Mouse (Mus musculus) cortical plate, adult 2 months (tissue): ENCODE measurements around the gene Syne3.

Experiments used
- CTCF ChIP-seq: fragments of 200-500 bp; IDR thresholded peaks from 2 replicates; pipeline ENCODE4 v1.5.1; 2011; ENCODE audit warnings: mild to moderate bottlenecking, control low read depth, low read length; ENCODE audit not compliant: insufficient read depth; ENCODE audit errors: extremely low read depth
- POLR2A ChIP-seq: fragments of 200-500 bp; IDR thresholded peaks from 2 replicates; pipeline ENCODE4 v1.6.1; 2011; ENCODE audit warnings: mild to moderate bottlenecking, low read length, control low read depth; ENCODE audit not compliant: insufficient read depth; ENCODE audit errors: extremely low read depth

DNA sequence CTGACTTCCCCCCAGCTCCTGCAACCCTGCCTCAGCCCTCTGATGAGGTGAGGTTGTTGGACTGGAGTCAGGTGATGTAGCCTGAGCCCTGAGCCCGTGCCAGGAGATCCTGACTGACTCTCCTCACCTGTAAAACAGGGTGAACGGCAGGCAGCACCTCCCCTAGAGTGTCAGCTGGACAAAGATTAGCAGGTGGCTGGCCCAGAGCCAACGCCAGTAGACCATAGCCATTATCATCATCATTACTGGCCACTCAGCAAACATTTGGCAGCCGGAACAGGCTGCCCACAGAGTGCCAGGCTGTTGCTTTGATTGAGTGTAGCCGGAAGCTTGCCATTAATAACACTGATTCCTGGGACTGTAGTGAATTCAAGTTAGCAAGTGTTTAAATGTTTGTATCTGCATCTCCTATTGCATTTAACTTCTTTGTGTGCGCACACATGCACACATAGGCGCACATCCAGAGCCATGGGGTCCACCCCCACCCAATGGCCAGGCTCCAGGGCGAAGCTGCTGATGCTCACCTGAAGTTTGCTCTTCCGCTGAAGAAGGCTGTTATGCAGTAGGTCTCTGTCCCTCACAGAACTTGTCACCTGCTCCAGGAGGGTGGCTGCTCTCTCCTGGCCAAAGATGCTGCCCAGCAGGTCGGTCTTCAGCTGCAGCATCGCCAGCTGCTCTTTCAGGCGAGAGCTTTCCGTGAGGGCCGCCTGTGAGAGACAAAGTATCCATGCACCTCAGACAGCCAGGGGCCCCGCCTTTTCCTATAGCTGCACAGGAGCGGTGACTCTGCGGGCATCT, 54.4 kb downstream of the Syne3 start:
- TF ChIP-seq CTCF, result no peak
- no peak for TF ChIP-seq POLR2A
